Mouse (Mus musculus) embryonic facial prominence, embryonic 14.5 days (tissue): ENCODE data around the gene Frmd6. TPM values are rescaled to one million over a fixed set of nuclear protein-coding genes. Genes with fewer than 3 reads are reported as not detected.

Source experiments
- ATAC-seq: fragments of 200-750 bp; cut with Nextera tagmentation; 2 replicates; pipeline ENCODE4 v1.8.0; 2017; ENCODE audit warnings: low read depth, moderate number of reproducible peaks, moderate TSS enrichment
- DNase-seq: peaks from one replicate; pipeline ENCODE4 v3.0.0-alpha.2; 2015; ENCODE audit warnings: low spot score
- H3K27ac ChIP-seq: fragments of 300-500 bp; sonication (generic); replicated peaks from 2 replicates; pipeline ENCODE4 v1.5.1; 2014; ENCODE audit warnings: low read depth, mild to moderate bottlenecking, low read length, moderate library complexity
- H3K27me3 ChIP-seq: fragments of 300-500 bp; sonication (generic); replicated peaks from 2 replicates; pipeline ENCODE4 v1.6.1; 2014; ENCODE audit warnings: low read length; ENCODE audit not compliant: control insufficient read depth, insufficient read depth
- H3K36me3 ChIP-seq: fragments of 300-500 bp; sonication (generic); 2 replicates; pipeline ENCODE4 v1.6.1; 2014; ENCODE audit warnings: low read length, mixed read lengths; ENCODE audit not compliant: control insufficient read depth, insufficient read depth
- H3K4me1 ChIP-seq: fragments of 300-500 bp; sonication (generic); 2 replicates; pipeline ENCODE4 v1.6.1; 2014; ENCODE audit warnings: antibody characterized with exemption, low read length; ENCODE audit not compliant: control insufficient read depth, insufficient read depth
- H3K4me2 ChIP-seq: fragments of 300-500 bp; sonication (generic); 2 replicates; pipeline ENCODE4 v1.6.1; 2014; ENCODE audit warnings: low read depth, mild to moderate bottlenecking, low read length, moderate library complexity, mixed read lengths
- H3K4me3 ChIP-seq: fragments of 300-500 bp; sonication (generic); 2 replicates; pipeline ENCODE4 v1.5.1; 2014; ENCODE audit warnings: low read depth, mild to moderate bottlenecking, low read length
- H3K9ac ChIP-seq: fragments of 300-500 bp; sonication (generic); 2 replicates; pipeline ENCODE4 v1.6.1; 2014; ENCODE audit warnings: low read depth, mild to moderate bottlenecking, low read length, moderate library complexity, mixed read lengths
- H3K9me3 ChIP-seq: fragments of 300-500 bp; sonication (generic); 2 replicates; pipeline ENCODE4 v1.6.1; 2016; ENCODE audit warnings: low read length; ENCODE audit not compliant: control insufficient read depth
- WGBS: fragments of 180-500 bp; shearing (Covaris S2); extraction: QIAGEN DNeasy Blood & Tissue Kit; methylation state at CpG from one replicate; pipeline ENCODE4 v1.1.7; 2014; 5-methylcytosine and 5-hydroxymethylcytosine counted together
- polyA plus RNA-seq: library from polyadenylated mRNA; unstranded; fragments of >200 nt; fragmentation: Nextera tagmentation; extraction: Ambion mirVana; gene quantifications from 2 replicates; pipeline ENCODE4 v1.2.1, GENCODE M21; 2014

The Frmd6 gene
- polyA plus RNA-seq, 1 experiment from 2014 or later, result 56.0 TPM

DNA sequence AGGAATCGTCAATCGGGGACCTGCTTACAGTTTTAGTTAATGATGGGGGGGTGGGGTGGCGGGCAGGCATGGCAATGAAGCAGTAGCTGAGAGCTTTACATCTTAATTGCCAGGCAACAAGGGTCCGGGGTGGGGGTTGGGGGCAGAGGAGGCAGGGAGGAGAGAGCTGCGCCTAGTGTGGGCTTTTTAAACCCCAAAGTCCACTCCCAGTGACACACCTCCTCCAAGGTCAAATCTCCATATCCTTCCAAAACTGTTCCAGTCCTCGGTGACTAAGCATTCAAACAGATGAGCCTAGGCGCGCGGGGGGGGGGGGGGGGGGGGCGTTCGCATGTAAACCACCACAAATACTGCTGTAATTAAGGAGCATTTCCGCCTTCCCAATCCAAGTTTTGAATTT, 111.8 kb downstream of the Frmd6 start:
- DNase-seq, result peak; percentile 29
- WGBS, result 46% methylated on average over 5 of the region's 12 CpGs

DNA sequence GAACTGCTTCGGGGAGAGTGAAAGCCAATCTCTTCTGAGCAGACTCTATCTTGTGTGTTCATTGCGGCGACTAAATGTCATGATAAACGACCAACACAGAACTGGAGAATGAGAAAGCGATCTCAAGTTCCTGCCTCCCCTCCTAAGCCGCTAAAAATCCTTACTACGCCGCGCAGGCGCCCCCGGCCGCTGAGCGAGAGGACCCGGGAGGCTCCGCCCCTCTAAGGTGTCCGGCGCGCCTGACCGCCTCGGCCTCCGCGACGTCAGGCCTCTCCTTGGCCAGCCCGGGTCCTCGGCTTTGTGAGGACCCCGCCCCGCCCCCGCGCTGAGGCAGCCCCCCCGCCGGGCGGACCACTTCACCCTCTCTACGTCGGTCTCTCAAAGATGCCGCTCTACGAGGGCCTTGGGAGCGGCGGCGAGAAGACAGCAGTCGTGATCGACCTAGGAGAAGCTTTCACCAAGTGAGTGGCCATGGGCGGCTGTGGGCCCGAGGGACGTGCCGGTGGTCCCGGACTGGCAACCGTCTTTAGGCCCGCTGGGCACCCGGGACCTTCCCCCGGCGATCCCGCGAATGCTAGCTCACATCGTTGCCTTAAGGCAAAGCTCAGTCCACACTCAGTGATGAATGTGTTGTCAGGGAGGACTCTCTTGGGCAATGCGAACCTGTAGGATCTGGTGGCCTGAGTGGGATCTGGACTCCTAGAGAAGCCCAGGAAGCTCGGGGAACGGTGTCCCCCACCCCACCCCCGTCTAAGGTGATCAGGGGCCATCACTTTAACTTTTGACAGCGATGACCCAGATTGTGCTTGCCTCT, 112.5 kb downstream of the Frmd6 start, which contains the start of gene Actr10:
TSS of gene Actr10 (plus strand) at position 287 of the 814 bp plus-strand sequence.
- Histone ChIP-seq H3K4me2 (peak within 1 kb of the TSS; percentile 66), H3K4me3 (peak within 1 kb of the TSS; percentile 90), H3K27me3 (no peaks in the 10 kb centered on the region), H3K27ac (peak within 1 kb of the TSS; percentile 92), H3K9ac (peak within 1 kb of the TSS; percentile 80), H3K36me3 (peaks cover 25% of the 10 kb centered on the region), H3K4me1 (no peaks in the 10 kb centered on the region; the same call in 1 of the 2 replicates), H3K9me3 (no peaks in the 10 kb centered on the region)
- under 1% methylated on average over 51 of the region's 59 CpGs for WGBS
- ATAC-seq, result peak; percentile 98
- peak; percentile 92 for DNase-seq

More for the DNA sequence above, 111.8 kb downstream of the Frmd6 start:
- Histone ChIP-seq H3K36me3 (peaks cover 19% of the 10 kb centered on the region), H3K27me3 (no peaks in the 10 kb centered on the region), H3K4me1 (no peaks in the 10 kb centered on the region; the same call in 1 of the 2 replicates), H3K9ac (peak overlapping the region; percentile 80), H3K4me2 (peak overlapping the region; percentile 66), H3K27ac (peak overlapping the region; percentile 92), H3K9me3 (no peaks in the 10 kb centered on the region), H3K4me3 (peak overlapping the region; percentile 90)
- peak; percentile 16 for ATAC-seq

DNA sequence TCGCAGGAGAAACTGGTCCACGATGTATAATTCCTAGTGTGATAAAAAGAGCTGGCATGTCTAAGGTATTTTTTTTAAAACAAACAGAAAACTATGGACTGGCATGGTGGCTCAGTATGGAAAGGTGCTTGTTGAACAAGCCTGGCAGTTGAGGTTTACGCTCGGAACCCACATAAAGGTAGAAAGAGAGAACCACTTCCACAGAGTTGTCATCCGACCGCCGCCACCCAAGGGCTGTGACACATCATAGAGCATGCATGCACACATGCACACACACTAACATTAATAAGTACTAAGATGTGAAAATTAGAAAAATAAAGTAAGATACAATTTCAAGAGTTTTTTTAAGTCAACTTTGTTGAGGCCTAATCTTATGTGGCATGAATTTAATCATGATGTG, 115.5 kb downstream of the Frmd6 start:
- no peak for ATAC-seq
- WGBS, result 96% methylated on average over 7 of the region's 7 CpGs
- no peaks in the 10 kb centered on the region for H3K27me3 ChIP-seq

DNA sequence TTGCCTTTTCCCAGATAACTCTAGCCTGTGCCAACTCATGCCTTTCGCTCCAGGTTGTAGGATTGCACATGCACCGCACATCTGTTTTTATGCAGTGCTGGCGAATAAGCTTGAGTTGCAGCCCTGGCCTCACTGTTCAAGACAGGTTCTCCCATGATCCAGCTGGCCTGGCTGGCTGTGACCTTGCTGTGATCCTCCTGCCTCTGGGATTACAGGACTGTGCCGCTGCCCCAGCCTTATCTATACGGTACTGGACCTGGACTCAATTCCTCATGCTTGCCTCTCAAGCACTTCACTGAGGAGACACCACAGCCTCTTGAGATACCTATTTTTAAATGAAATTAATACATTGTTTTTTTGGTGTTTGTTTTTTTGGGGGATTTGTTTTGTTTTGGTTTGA, 118.9 kb downstream of the Frmd6 start:
- H3K4me3 ChIP-seq, result no peak overlapping the region
- no peaks in the 10 kb centered on the region for H3K9me3 ChIP-seq
- peaks cover 72% of the 10 kb centered on the region for H3K36me3 ChIP-seq
- H3K4me1 ChIP-seq, result no peaks in the 10 kb centered on the region; the same call in 1 of the 2 replicates
- ATAC-seq, result no peak
- H3K4me2 ChIP-seq, result no peak overlapping the region
- no peak overlapping the region for H3K27ac ChIP-seq
- no peak for DNase-seq
- 91% methylated on average over 5 of the region's 5 CpGs for WGBS
- H3K9ac ChIP-seq, result no peak overlapping the region
- no peaks in the 10 kb centered on the region for H3K27me3 ChIP-seq

More for the DNA sequence above, 115.5 kb downstream of the Frmd6 start:
- Histone ChIP-seq H3K9ac (no peak overlapping the region), H3K4me1 (no peaks in the 10 kb centered on the region; the same call in 1 of the 2 replicates), H3K36me3 (peaks cover 47% of the 10 kb centered on the region), H3K27ac (no peak overlapping the region), H3K9me3 (no peaks in the 10 kb centered on the region), H3K4me3 (no peak overlapping the region), H3K4me2 (no peak overlapping the region)
- DNase-seq, result no peak

DNA sequence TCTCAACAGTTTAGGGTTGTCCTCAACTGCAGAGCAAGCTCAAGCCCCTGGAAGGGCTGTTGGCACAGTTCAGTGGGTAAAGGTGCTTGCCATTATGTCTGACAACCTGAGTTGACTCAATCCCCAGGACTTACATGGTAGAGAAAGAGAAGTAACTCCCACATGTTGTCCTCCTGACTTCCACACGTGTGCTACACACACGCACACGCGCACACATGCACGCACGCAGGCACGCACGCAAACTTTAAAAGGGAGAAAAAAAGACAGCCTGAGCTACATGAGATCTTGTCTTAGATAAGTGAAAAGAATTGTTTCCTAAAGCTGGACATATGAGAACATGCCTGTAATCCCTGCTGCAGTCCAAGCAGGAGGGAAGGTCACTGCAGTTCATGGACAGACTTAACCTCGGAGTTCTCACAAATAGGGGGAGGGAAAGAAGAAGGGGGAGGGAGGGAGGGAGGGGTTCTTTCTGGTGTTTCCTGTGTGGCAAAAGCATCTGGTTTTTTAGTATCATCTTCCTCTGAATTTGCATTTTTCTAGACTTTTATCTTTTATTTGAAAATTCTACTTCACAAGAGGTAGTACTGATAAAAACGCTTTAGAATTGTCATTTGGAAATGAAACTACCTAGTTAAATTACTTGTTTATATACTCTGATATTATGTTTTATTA, 121.4 kb downstream of the Frmd6 start:
- no peaks in the 10 kb centered on the region for H3K27me3 ChIP-seq
- no peaks in the 10 kb centered on the region for H3K4me1 ChIP-seq
- H3K4me3 ChIP-seq, result no peak overlapping the region
- no peak overlapping the region for H3K9ac ChIP-seq
- H3K9me3 ChIP-seq, result no peaks in the 10 kb centered on the region
- peaks cover 80% of the 10 kb centered on the region for H3K36me3 ChIP-seq
- no peak overlapping the region for H3K27ac ChIP-seq
- no peak for DNase-seq
- ATAC-seq, result no peak
- H3K4me2 ChIP-seq, result no peak overlapping the region
- WGBS, result 90% methylated on average over 10 of the region's 10 CpGs

Other genes starting within 250 kb of the Frmd6 start
- 269 and 276 TPM in 2 replicates for gene Actr10, start 112.3 kb downstream of the Frmd6 start, polyA plus RNA-seq
- gene Psma3, start 149.1 kb downstream of the Frmd6 start, polyA plus RNA-seq, result 589 and 594 TPM in 2 replicates
- gene Arid4a, start 190.5 kb downstream of the Frmd6 start, polyA plus RNA-seq, result 28.6 and 32.5 TPM in 2 replicates